Mouse (Mus musculus) c-Kit-positive CD71-positive TER-119-negative erythroid progenitor cells, embryonic 14.5 days (primary cell): ENCODE data around the gene Ablim1.

Source experiments
- DNase-seq: peaks from one replicate; pipeline ENCODE4 v3.0.0-alpha.2; 2013; ENCODE audit warnings: low read depth

The Ablim1 gene

DNA sequence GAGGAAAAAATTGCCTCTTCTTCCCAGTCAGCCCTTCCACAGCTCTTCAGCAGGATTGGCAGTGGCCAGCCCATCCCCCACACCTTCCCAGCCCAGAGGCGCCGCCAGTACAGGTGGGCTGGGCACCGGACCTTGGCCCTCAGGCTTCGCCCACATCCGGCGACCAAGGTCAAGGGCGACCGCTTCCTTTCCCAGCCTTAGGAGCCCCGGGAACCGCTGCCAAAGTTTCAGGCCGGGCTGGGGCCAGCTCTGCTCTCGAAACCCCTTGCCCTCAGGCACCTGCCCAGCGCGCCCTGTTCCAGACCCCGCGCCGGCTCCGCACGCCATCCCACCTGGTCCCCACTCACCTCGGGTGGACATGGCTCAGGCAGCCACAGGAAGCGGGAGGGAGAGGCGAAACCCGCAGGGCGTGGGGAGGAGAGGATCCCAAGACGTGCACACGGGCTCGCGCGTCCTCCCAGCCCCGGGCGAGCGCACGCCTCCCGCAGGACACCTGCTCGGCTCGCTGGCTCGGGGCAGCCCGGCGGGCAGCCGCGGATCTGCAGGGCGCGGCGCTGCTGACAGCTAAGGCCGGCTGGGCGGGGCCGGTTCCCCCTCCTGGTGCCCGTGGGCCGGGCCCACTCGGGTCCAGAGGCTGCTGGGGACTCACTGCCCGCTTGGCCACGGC is at the start of gene Ablim1:
Gene Ablim1 (minus strand): TSS at position 574 of the 667 bp plus-strand sequence.
- no peak for DNase-seq

DNA sequence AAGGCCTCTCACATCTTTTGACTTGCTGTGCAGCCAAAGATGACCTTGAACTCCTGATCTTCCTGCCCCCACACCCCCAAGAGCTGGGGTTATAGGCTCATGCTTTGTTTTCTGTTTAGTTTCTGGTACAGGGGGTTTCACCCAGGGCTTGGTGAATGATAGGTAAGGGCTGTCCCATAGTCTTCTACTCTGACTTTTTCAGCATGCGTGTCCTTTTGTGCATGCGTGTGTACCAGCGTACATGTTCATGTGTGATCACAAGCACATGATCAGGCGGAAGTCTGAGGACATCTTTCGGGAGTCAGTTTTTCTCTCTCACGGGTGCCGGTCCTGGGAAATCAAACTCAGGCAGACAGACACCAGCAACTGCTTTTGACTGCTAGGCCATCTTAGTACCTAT is 48.8 kb upstream of the Ablim1 start:
- DNase-seq = no peak

DNA sequence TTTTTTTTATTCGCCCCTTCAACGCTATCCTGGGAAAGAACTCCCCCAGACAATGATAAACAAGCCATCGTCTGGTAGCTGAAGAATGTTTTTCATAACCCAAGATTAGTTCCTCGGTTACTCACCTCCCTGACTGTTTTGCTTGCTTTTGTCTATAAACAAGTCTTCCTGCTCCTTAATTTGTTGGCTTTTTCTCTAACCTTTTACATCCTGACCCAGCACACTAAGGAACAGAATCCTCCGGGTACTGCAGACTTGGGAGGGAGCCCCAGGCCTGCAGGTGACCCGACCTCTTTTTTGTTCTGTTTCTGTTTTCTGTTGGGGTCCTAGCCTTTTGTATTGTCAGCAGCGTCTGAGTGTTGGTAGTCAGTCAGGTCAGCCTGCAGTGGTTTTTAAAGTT is 48.4 kb upstream of the Ablim1 start:
- no peak for DNase-seq

DNA sequence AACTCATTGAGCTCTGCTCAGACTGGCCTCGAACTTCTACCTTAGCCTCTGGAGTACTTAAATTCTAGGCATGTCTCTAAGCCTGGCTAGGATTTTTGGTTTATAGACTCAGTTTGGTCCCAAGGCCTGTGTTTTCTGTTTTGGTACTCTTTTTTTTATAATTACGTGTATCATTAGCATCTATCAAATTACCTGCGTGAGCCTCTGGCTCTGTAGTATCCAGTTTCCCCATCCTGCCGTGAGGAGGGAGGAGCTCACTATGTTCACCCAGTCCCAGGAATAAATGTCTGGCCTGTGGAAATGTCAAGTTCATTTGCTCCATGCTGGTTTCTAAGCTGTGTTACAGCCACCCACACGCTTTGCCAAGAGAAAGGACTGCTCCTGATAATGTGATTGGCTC is 47.9 kb upstream of the Ablim1 start:
- DNase-seq = no peak

DNA sequence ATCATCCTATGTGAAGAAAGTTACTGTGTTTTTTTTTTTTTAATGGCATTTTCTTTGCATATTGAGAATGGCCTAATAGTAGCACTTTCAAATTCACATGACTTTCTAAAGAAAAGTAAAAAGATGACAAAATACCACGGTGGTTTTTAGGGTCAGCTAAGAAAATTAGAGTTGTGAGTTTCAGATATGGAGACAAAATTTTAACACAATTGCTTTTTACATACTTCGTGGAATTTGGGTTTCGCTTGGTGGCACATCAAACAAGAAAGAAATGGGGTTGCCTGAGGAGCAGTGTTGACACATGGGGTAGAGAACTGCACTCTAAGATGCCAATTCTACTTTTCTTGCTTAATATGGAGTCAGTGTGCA is 47.2 kb upstream of the Ablim1 start:
- no peak for DNase-seq

DNA sequence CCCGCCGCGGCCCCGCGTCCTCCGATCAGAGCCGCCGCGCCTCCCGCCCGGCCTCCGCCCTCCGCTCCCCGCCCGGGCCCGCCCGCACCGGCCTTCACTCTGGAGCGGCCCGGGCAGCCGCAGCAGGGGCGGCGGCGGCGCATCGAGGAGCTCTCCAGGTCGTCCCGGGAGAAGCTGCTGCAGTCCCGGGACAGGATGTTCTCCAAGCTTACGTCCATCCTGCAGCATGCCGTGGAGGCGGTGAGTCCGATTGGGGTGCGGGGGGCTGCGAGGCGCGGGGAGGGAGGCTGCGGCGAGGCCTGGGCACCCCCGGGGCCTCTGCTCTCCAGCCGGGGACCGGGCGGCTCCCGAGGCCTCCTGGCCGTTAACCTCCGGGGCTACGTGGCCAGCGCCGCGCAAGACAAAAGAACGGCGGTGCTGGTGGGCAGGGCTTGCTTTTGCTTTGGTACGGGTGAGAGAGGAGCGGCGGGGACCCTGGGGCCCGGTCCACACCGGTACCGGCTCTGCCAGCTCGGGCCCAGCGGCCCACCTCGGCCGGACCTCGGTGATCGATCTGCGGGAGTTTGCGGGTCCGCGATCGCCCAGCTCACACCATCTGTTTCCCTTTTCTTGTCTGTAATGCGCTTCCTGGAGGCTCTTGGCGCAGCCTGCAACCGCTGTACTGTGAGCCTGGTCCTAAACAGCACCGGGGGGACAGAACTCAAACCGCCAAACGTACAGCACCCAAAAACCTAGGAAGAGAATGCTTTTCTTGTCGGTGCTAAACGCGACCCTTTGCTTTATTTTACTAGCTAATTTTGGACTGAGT is 46.6 kb upstream of the Ablim1 start:
- DNase-seq = no peak

DNA sequence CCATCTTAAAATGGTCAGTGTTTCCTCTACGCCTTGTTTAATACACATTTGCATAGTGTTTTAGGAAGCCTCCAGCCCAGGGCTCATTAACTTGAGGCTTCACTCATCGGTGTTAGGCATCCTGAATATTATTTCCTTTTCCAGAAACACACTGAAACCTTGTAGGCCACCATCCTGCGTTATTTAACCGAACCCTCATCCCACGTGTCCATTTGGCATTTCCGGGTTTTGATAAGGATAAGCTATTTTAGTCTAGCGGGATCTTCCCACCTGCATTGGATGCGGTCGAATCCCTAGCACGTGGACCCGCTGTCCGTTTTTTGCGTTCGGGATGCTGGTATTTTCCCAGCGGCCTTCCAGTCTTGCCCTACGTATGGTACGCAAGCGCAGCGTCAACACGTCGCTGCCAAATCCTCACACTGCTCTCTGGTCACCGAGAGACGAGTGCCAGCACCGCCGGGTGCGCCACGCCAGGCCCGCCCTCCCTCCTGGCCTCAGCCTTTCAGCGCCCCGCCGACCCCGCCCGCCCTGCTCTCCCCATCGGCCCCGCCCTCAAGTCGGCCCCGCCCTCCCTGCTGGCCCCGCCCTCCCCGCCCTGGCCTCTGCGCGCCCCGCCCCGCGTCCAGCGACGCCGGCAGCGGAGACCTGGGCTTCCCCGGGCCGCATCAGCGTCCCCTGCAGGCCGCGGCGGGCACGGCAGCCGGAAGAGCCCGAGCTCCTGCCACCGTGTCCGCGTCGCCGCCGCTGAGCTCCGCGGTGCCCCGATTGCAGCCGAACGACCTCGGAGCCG is 45.8 kb upstream of the Ablim1 start, which contains the start of gene Fam160b1:
Gene Fam160b1 (plus strand): TSS at position 340 of the 790 bp plus-strand sequence.
- peak; percentile 84 for DNase-seq

DNA sequence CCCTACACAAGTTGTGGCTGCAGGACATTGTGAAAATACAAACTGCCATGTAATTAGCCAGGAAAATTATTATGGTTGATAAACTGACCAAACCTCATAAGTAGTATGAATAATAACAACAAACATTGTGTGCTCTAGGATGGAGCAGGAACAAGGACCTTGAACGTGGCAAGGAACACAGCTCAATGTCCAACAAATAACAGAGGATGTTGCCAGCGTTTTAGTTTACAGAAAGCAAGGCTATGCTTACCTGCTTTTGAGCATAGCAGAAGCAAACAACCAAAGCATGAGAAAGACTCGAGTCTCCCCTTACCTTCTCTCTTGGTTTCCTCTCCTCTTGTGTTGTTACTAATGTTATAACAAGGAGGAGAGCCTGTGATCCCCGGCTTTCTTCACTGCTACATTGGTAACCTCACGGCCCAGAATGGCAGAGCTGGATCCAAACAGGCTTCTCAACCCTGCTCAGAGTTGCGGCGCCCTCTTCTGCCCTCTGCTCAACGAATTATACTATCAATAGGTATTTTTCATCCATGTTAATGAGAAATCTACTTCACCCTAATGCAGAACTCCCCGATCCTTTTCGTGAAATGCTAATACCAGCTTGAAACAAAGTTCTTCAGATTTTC is 45.1 kb upstream of the Ablim1 start:
- no peak for DNase-seq

DNA sequence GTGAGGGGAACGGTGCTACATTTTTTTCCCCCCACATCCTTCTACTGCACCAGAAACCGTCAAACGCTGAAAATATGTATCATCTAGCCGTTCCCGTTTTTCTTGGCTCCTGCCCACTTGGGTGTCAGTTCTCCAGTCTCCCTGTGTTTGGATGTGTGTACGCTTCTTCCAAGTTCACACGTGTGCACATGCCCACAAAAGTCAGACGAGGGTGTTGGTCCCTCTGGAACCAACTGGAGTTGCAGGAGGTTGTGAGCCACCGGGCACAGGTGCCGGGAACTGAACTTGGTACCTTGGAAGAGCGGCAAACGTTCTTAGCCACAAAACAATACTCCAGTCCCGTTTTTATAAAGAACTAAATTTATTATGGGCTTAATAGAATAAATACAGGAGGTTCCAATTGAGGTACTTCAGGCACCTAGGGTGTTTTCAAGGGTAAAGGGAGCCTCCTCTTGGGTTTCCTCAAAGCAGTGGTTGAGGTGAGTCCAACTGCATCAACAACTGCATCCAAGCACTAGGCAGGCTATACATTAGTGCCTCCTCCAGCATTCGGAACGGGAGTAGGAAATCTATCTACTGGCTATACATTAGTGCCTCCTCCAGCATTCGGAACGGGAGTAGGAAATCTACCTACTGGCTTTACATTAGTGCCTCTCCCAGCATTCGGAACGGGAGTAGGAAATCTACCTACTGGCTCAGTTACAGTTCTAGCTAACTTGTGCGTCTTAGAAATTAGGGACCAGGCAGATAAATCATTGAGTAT is 44.3 kb upstream of the Ablim1 start:
- DNase-seq = no peak

DNA sequence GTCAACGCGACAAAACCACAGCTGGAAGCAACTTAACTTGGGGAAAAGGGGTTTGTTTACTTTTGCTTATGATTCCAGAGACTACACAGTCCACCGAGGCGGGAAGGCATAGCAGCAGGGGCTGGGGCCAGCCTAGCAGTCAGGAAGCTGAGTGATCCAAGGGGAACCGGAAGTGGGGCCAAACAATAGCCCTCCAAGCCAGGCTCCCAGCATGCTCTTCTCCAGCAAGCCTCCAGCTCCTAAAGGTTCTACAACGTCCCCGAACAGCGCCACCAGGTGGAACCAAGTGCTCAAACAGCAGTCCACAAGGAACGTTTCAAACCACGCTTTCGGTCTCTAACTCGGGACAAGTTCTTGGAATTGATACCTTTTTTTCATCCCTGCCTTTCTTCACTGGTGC is 43.6 kb upstream of the Ablim1 start:
- DNase-seq = peak; percentile 87

DNA sequence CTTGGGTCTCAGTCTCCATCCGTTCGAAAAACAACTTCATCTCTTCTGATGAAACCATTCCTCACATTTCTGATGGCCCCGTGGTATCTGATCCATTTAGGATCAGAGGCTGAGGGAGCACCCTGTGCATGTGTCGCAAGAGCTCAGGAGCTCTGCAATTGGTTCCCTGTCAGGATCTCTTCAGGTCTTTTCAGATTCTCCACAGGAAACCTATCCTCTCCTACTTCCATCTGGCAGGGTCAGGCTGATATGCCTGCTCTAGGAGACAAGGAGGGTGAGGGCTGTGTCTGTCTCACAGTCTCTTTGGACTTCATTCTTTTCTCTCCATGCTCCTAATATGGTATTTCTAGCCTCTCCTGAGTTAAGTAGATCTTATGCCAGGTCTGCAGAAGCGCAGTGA is 43.1 kb upstream of the Ablim1 start:
- DNase-seq = no peak

DNA sequence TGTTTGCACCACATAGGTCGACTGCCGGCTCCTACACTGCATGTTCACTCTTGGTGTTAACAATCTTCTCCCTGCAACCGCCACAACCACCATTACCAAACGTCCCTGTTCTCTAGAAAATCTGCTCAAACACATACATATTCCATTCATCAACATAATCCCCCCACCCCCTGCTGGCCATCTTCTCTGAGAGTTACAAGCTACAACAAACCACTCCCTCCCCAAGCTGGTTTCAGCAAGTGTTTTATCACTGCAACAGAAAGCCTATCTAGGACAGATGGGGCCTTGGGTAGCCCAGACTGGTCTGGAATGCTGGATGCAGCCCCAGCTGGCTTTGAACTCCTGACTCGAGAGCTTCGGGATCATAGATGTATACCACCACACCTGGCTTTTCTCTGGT is 42.5 kb upstream of the Ablim1 start:
- DNase-seq = no peak

DNA sequence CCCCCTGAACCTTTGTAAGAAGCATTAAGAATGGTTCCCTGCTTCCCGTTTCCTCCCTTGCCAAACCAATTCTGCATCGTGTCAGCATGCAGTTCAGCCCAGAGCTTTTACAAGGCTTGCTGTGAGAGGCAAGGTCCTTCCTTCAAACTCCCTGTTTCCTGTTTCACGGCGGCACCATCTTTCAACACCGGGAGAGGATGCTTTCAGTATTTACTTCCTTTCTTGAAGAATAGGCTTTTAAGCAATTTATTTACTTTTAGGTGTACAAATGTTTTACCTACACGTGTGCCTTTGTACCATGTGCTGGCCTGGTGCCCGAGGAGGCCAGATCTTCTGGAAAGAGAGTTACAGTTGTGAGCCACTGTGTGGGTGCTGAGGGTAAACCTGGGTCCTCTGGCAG is 41.6 kb upstream of the Ablim1 start:
- DNase-seq = no peak

DNA sequence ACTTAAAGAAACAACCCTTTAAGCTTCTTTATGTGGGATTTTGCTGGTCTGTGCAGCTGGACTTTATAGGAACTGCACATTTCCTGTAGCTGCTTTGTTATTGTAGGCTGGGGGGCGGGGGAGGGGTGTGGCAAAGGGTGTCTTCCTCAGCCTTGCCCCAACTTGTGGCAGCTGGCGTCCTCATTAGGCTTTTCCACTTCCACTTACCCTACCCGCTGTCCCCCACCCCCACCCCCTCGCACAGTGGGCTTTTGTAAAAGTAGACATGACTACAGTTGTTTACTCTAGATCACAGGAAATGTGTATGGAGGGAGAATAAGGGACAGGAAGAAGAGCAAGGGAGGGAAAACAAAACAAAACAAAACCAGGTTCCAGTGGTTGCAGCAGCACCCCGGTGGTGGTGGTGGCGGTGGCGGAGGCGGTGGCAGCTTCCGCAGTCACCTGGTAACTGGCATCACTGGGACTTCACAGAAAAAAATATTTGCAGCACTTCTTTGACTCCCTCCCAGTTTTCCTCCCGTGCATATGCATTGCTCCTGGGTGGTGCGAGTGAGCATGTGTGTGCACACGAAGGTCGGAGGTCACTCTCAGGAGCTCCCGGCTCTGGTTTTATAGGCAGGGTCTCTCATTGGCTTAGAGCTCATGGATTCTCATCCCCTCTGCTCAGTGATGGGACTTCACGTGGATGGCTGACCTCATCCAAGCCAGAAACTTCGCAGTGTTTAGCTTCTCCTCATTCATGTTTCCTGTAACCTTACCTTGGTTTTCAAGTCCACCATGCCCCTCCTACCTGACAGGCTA is 40.9 kb upstream of the Ablim1 start:
- DNase-seq = no peak

DNA sequence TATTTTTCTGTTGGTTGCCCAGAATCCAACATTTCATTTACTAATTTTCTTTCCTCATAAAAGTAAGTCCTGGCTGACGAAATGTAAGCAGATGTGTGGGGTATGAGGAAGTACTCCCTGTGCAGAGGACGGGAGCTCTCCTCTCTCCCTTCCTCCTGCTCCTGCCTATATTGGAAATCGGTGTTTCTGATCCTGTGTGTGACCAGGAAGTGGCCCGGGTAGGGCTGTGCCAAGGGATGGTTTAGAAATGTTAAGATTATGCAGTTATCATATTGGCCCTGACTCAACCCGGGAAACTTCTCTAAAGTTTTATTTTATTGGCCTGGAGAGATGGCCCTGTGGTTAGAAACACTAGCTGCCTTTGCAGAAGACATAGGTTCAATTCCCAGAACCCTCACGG is 40.0 kb upstream of the Ablim1 start:
- DNase-seq = no peak

DNA sequence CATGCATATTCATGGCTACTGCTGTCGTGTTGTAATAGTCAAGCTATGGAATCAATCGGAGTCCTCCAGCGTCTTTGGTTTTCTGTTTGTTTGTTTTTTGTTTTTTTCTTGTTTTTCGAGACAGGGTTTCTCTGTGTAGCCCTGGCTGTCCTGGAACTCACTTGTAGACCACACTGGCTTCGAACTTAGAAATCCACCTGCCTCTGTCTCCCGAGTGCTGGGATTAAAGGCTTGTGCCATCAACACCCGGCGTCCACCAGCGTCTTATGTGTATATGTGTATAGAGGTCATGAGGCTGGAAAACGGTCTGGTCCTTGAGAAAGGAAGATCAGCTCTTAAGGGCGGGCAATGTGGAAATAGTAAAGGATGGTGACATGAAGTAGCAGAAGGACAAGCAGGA is 39.3 kb upstream of the Ablim1 start:
- no peak for DNase-seq

DNA sequence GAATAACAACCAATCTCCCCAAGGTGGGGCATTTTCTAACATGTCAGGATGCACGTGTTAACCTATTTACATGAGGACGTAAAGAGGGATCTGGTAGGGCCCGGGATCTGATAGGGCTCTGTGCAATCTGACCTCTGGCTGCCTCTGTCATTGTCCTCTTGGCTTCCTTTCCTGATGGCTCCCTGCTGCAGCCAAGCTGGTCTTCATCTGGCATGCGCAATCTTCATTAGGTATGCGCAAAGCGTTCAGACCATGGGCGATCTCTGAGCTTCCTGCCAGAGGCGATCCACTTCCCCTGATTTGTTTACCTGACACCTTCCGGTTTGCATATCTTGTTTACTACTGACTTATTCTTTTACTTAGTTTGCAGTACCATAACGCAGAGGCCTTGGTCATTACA is 38.5 kb upstream of the Ablim1 start:
- no peak for DNase-seq

DNA sequence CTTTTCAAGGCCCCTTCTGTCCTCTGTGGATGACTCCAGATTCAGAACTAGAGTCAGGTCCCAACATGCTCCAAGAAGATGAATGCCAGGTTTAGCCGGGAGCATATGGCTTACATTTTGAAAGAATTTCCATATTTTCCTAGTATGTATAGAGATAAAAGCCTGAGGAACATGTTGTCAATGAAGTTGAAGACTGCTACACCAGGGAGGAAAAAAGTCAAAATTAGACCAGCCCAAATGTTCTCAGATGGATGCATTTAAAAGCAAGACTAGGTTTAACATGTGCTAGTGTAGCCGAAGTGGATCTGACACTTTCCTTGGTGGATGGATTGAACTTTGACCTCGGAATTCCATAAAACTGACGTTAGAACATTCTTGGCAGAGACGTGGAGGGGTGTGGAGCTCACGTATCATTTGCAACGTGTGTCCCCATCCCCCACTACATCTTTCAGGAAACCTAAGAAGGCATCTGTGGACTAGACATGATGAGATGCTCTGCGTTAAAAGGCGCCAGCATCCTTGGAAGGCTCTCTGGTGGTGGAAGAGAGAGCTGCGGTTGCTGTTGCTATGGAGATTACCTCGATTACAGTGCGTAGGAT is 37.7 kb upstream of the Ablim1 start:
- no peak for DNase-seq

DNA sequence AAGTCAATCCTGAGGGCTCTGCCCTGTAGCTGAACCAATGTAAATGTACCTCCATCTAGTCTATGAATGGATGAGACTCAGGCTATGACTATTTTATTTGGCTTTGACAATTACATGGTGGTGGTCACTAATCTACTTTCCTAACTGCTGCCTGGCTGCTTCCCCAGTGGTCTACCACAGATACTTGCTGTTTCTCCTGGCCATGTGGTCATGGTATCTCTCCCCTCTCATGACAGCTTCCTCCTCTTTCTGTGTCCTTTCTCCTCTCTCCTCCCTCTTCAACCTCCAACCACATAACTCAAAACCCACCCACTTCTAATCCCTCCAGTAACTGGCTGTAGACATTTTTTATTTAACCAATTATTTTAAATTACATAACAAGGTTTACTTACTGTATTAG is 34.4 kb upstream of the Ablim1 start:
- no peak for DNase-seq

DNA sequence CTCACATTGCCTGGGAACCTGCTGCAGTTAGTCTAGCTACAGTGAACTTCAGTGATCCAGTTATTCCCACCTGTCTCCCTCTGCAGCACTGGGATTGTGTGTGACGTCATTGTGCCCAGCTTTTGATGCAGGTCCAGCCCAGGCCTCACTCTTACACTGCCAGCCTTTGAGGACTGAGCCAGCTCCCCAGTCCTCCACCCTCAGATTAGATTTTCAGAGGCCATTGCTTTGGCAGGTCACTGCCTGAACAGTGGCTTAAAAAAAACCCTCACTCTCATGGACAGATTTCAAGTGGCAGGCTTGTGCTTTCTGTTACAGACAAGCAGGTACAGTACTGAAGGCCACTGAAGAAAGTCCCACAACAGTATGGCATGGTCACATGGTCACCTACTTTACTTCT is 30.0 kb upstream of the Ablim1 start:
- no peak for DNase-seq

DNA sequence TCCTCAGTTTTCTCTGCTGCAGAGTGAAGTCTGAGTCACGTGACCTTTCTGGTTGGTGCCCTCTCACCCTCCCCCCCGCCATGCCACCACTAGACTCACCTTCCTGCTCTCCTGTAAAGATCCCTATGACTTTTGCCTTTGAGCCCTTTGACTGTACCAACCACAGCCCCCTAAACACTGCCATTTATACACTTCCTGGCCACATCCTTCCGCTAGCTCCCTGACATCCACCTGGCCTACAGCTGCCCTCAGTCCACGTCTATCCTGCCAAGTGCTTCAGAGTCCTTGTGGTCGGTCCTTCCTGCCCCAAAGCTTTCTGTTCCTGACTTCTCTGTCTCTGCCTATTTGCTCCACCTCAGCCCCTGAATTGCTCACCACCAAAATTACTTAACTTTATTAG is 29.1 kb upstream of the Ablim1 start:
- no peak for DNase-seq
